Mouse (Mus musculus): ENCODE data around the gene Itga6. TPM values are rescaled to one million over a fixed set of nuclear protein-coding genes. Genes with fewer than 3 reads are reported as not detected.
"Not testable (repeated sequence)": the region's sequence is repeated elsewhere in the genome, so short reads cannot be mapped to it uniquely, and the experiment has no call there.

Itga6 gene
- polyA plus RNA-seq, 1 experiment, result 0.03 TPM

DNA sequence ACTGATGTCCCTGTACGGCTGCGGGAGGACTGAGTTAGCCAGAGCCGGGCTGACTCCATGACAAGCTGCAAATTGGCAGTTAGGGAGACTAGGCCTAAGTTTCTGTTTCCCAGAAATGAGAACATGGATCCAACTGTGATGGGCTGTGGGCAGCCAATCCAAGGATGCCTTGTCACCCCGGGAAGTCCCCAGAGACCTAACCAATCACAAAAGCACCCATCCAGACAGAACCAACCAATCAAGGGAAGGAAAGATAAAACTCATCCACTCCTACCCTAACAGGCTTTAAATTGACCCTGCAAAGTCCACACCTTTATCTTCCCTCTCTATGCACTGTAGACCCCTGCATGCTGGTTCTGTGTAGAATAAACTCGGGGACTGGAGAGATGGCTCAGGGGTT, 31.0 kb upstream of the Itga6 start:
- Histone ChIP-seq H3K27me3 (ENCODE audit: control insufficient read depth) (no peaks in the 10 kb centered on the region), H3K9me3 (ENCODE audit: control insufficient read depth, low read length) (no peaks in the 10 kb centered on the region), H3K36me3 (ENCODE audit: control insufficient read depth) (no peaks in the 10 kb centered on the region), H3K4me3 (replicated peaks) (no peak overlapping the region), H3K4me1 (ENCODE audit: control insufficient read depth) (no peaks in the 10 kb centered on the region)
- TF ChIP-seq TAL1 (IDR thresholded peaks at IDR 0.05; ENCODE audit: low read length) (no peak), GATA1 (IDR thresholded peaks at IDR 0.05; ENCODE audit: low read length) (no peak)

DNA sequence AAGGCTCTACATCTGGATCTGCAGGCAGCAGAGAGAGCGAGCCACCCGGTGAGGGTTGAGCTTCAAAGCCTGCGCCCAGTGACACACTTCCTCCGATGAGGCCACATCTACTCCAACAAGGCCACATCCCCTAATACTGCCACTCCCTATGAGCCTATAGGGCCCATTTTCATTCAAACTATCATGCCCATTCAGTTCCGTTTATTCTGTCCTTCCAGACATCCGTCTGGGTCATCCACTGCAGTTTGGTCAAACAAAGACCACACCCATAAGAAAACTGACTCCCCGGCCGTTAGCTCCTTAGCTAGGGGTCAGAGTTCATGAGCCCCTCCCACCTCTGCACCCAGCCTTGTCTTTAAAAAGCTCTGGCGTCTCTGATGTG, 26.4 kb upstream of the Itga6 start:
- H3K36me3 ChIP-seq (ENCODE audit: control insufficient read depth), result no peaks in the 10 kb centered on the region
- no peak overlapping the region for H3K4me3 ChIP-seq (replicated peaks)
- TF ChIP-seq TAL1 (IDR thresholded peaks at IDR 0.05; ENCODE audit: low read length), result no peak
- TF ChIP-seq GATA1 (IDR thresholded peaks at IDR 0.05; ENCODE audit: low read length), result no peak
- H3K27me3 ChIP-seq (ENCODE audit: control insufficient read depth), result no peaks in the 10 kb centered on the region
- H3K9me3 ChIP-seq (ENCODE audit: control insufficient read depth, low read length), result no peaks in the 10 kb centered on the region
- peaks cover 3% of the 10 kb centered on the region for H3K4me1 ChIP-seq (ENCODE audit: control insufficient read depth)

DNA sequence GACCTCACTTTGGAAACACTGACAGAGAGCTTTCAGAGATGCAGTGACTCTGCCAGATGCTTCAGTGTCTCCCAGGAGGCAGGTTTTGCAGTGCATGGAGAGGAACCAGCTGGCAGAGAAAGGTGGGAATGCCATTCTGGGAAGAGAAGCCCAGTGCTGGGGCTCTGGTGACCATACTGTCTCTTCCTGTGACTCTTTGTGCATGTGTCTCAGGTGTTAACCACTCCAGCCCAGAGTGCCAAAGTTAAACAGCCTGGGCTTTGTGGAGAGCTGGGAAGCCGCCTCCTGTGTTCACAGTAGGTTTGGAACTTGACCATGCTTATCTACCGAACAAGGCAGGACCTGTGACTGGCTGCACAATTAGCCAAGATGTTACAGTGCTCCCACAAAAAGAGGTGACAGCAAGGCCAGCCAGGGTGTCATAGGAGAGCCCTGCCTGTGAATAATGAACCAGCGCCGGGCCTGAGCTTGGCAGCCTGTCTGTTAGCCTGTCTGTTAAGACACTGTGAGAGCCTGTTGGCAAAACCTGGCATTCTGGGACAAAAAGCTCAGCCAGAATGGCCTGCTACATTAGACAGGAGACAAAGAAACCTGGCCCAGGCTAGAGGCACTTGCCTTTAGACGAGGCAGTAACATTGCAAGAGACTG, 25.9 kb upstream of the Itga6 start:
- H3K36me3 ChIP-seq (ENCODE audit: control insufficient read depth), result no peaks in the 10 kb centered on the region
- peaks cover 3% of the 10 kb centered on the region for H3K4me1 ChIP-seq (ENCODE audit: control insufficient read depth)
- TF ChIP-seq TAL1 (IDR thresholded peaks at IDR 0.05; ENCODE audit: low read length) (no peak), GATA1 (IDR thresholded peaks at IDR 0.05; ENCODE audit: low read length) (no peak)
- H3K4me3 ChIP-seq (replicated peaks), result no peak overlapping the region
- H3K27me3 ChIP-seq (ENCODE audit: control insufficient read depth), result no peaks in the 10 kb centered on the region
- H3K9me3 ChIP-seq (ENCODE audit: control insufficient read depth, low read length), result no peaks in the 10 kb centered on the region

DNA sequence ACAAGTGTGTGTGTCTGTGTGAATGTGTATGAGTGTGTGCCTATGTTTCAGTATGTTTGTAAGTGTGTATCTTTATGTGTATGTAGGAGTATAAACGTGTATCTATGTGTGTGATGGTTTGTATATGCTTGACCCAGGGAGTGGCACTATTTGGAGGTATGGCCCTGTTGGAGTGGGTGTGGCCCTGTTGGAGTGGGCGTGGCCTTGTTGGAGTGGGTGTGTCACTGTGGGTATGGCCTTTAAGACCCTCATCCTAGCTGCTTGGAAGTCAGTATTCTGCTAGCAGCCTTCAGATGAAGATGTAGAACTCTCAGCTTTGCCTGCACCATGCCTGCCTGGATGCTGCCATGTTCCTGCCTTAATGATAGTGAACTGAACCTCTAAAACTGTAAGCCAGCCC, 24.9 kb upstream of the Itga6 start:
- not testable (repeated sequence) for H3K4me3 ChIP-seq (replicated peaks); H3K9me3 ChIP-seq (ENCODE audit: control insufficient read depth, low read length); H3K27me3 ChIP-seq (ENCODE audit: control insufficient read depth); H3K36me3 ChIP-seq (ENCODE audit: control insufficient read depth); H3K4me1 ChIP-seq (ENCODE audit: control insufficient read depth)

DNA sequence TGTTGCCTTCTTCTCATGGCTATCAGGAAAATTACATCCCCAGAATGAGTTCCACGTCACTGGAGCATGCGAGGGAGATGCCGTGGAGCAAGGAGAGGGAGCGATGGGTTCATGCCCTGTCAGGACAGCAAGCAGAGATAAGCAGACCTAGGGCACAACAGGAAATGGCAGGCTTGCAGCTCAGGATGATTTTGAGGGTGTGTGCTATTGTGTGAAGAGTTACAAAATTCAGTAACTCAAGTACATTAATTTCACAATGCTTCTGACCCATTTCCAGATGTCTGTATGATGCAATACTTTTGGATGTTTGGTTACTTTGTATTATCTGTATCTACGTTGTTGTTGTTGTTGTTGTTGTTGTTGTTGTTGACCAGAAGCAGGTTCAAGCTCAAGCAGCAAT, 22.5 kb upstream of the Itga6 start:
- H3K36me3 ChIP-seq (ENCODE audit: control insufficient read depth), result no peaks in the 10 kb centered on the region
- H3K27me3 ChIP-seq (ENCODE audit: control insufficient read depth), result no peaks in the 10 kb centered on the region
- H3K4me3 ChIP-seq (replicated peaks), result no peak overlapping the region
- TF ChIP-seq GATA1 (IDR thresholded peaks at IDR 0.05; ENCODE audit: low read length) (no peak), TAL1 (IDR thresholded peaks at IDR 0.05; ENCODE audit: low read length) (no peak)
- H3K4me1 ChIP-seq (ENCODE audit: control insufficient read depth), result peaks cover 3% of the 10 kb centered on the region
- no peaks in the 10 kb centered on the region for H3K9me3 ChIP-seq (ENCODE audit: control insufficient read depth, low read length)

DNA sequence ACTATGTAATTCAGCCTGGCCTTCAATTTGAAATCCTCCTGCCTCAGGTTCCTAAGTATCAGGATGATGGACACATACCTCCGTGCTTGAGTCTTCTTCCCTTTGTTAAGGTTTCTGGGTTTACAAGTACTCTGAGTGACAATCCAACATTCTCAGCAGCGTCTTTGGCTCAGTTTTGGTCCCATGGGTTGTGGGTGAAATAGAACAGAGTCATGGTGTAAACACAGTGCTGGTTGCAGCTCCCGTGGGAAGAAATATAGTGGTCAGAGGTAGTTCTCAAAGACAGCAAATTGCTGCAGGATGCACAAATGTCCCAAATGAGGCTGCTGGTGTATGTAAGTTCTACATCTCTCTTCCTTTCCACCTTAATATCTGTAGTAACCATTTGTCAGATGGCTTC, 21.8 kb upstream of the Itga6 start:
- Histone ChIP-seq H3K27me3 (ENCODE audit: control insufficient read depth) (no peaks in the 10 kb centered on the region), H3K36me3 (ENCODE audit: control insufficient read depth) (no peaks in the 10 kb centered on the region), H3K4me1 (ENCODE audit: control insufficient read depth) (peaks cover 3% of the 10 kb centered on the region), H3K9me3 (ENCODE audit: control insufficient read depth, low read length) (no peaks in the 10 kb centered on the region), H3K4me3 (replicated peaks) (no peak overlapping the region)
- no peak for TF ChIP-seq TAL1 (IDR thresholded peaks at IDR 0.05; ENCODE audit: low read length)
- no peak for TF ChIP-seq GATA1 (IDR thresholded peaks at IDR 0.05; ENCODE audit: low read length)

DNA sequence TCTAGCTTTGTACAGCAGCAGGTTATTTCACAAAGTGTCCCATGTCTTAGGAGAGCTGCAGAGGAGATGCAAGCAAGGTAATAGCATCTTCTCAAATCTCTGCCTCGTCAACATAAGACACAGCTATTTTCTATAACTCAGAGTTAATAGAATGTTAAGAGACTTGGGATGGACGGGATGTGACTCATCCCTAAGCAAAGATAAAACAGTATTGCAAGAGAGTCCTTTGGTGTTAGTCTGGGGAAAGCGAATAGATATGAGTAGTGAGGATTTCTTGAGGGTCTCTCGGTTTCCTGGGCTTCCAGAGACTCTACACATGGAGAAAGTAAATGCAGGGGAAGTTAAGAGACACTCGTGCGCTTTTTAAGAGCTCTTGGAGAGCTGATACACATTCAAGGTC, 21.4 kb upstream of the Itga6 start:
- Histone ChIP-seq H3K36me3 (ENCODE audit: control insufficient read depth) (no peaks in the 10 kb centered on the region), H3K4me1 (ENCODE audit: control insufficient read depth) (peaks cover 3% of the 10 kb centered on the region), H3K9me3 (ENCODE audit: control insufficient read depth, low read length) (no peaks in the 10 kb centered on the region), H3K4me3 (replicated peaks) (no peak overlapping the region), H3K27me3 (ENCODE audit: control insufficient read depth) (no peaks in the 10 kb centered on the region)
- TF ChIP-seq TAL1 (IDR thresholded peaks at IDR 0.05; ENCODE audit: low read length), result no peak
- no peak for TF ChIP-seq GATA1 (IDR thresholded peaks at IDR 0.05; ENCODE audit: low read length)

DNA sequence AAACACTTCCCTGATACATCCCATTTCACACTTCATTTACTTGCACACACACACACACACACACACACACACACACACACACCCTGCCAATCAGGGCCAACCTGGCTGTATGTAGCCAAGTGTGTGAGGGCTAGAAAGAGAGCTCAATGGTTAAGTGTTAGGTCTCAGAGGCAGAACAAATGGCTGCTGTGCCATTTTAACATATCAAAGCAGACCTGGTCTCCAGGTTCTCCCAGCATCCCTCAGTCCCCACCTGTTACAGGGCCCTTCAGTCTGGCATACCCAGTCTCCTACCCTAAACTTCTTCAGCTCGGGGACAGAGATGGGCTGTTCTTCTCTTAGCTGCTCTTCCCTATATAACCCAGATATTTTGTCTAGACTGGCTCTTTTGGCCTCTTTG, 20.0 kb upstream of the Itga6 start:
- peaks cover 3% of the 10 kb centered on the region for H3K4me1 ChIP-seq (ENCODE audit: control insufficient read depth)
- TF ChIP-seq TAL1 (IDR thresholded peaks at IDR 0.05; ENCODE audit: low read length), result no peak
- no peaks in the 10 kb centered on the region for H3K36me3 ChIP-seq (ENCODE audit: control insufficient read depth)
- H3K4me3 ChIP-seq (replicated peaks), result no peak overlapping the region
- no peaks in the 10 kb centered on the region for H3K27me3 ChIP-seq (ENCODE audit: control insufficient read depth)
- no peaks in the 10 kb centered on the region for H3K9me3 ChIP-seq (ENCODE audit: control insufficient read depth, low read length)

DNA sequence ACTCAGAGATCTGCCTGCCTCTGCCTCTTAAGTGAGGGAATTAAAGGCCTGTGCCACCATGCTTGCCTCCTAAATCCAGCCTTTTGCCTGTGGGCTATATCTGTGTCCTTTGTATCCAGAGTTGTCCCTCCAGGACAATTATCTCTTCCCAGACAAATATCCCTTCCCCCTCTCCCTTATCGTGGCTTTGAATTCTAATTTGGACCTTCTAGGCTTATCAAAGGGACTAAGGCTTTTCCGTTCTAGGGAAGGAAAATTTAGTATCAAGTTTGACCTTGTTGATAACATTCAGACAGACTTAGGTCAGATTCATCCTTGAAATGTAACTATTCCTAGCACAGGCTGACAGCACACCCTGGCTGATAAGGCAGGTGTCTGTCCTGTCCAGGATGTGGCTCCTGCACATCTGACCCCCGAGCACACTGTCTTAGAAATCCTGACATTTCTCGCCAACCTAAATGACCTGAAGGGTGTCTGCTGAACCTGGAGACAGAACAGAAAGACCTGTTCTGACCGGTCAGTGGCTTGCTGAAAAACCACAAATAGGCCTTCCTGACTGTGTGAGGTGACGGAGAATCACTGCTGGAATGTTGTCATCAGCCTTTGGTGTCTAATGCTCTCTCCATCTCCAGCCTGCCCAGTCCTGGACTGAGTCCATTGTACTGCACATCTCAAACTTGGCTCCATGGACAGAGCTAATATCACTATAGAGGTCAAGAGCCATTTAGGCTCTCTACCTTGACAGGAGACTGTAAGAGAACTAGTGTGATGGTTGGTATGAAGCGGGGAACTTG, 18.3 kb upstream of the Itga6 start:
- Histone ChIP-seq H3K27me3 (ENCODE audit: control insufficient read depth) (no peaks in the 10 kb centered on the region), H3K9me3 (ENCODE audit: control insufficient read depth, low read length) (no peaks in the 10 kb centered on the region), H3K4me1 (ENCODE audit: control insufficient read depth) (no peaks in the 10 kb centered on the region), H3K4me3 (replicated peaks) (no peak overlapping the region), H3K36me3 (ENCODE audit: control insufficient read depth) (no peaks in the 10 kb centered on the region)
- TF ChIP-seq GATA1 (IDR thresholded peaks at IDR 0.05; ENCODE audit: low read length) (no peak), TAL1 (IDR thresholded peaks at IDR 0.05; ENCODE audit: low read length) (no peak)

DNA sequence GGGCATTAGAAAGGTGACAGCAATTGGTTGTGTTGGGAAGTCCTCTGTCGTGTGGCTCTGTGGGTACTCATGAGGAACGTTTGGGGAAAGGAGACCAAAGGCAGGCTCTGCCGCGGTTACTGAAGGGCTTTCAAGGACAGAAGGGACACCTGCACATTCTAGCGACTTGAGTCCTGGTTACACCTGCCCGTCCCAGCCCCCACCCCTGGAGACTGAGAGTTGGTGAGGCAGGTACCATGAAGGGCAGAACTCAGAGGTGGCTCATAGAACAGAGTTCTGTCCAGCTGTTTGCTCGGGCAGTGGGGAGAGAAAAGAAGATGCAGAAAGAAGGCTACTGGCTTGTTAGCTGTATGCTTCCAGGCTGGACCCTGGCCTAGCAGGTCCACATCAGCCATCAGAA, 17.1 kb upstream of the Itga6 start:
- Histone ChIP-seq H3K9me3 (ENCODE audit: control insufficient read depth, low read length) (no peaks in the 10 kb centered on the region), H3K4me1 (ENCODE audit: control insufficient read depth) (no peaks in the 10 kb centered on the region), H3K4me3 (replicated peaks) (no peak overlapping the region), H3K27me3 (ENCODE audit: control insufficient read depth) (no peaks in the 10 kb centered on the region), H3K36me3 (ENCODE audit: control insufficient read depth) (no peaks in the 10 kb centered on the region)
- TF ChIP-seq TAL1 (IDR thresholded peaks at IDR 0.05; ENCODE audit: low read length), result no peak
- TF ChIP-seq GATA1 (IDR thresholded peaks at IDR 0.05; ENCODE audit: low read length), result no peak
